Mouse (Mus musculus) lung, postnatal 0 days (tissue): Measurements from ENCODE around the gene Klre1. TPM values are rescaled to one million over a fixed set of nuclear protein-coding genes. Genes with fewer than 3 reads are reported as not detected.

Experiments used
- ATAC-seq: fragments of 200-750 bp; cut with Nextera tagmentation; 2 replicates; pipeline ENCODE4 v1.8.0; 2017; ENCODE audit warnings: moderate library complexity
- DNase-seq: peaks from one replicate; pipeline ENCODE4 v3.0.0-alpha.2; 2016; ENCODE audit warnings: low spot score
- H3K27ac ChIP-seq: fragments of 300-500 bp; sonication (generic); 2 replicates; pipeline ENCODE4 v1.5.1; 2014; ENCODE audit warnings: antibody characterized with exemption, mild to moderate bottlenecking, low read length, mixed read lengths
- H3K27me3 ChIP-seq: fragments of 300-500 bp; sonication (generic); replicated peaks from 2 replicates; pipeline ENCODE4 v1.6.1; 2014; ENCODE audit warnings: low read length, mixed read lengths; ENCODE audit not compliant: insufficient read depth
- H3K36me3 ChIP-seq: fragments of 300-500 bp; sonication (generic); 2 replicates; pipeline ENCODE4 v1.6.1; 2014; ENCODE audit warnings: low read length, mixed read lengths; ENCODE audit not compliant: insufficient read depth
- H3K4me1 ChIP-seq: fragments of 300-500 bp; sonication (generic); 2 replicates; pipeline ENCODE4 v1.6.1; 2014; ENCODE audit warnings: antibody characterized with exemption, low read depth, low read length, mixed read lengths; ENCODE audit not compliant: insufficient read depth
- H3K4me2 ChIP-seq: fragments of 300-500 bp; sonication (generic); replicated peaks from 2 replicates; pipeline ENCODE4 v1.6.1; 2014; ENCODE audit warnings: low read depth, mild to moderate bottlenecking, low read length, moderate library complexity, mixed read lengths
- H3K4me3 ChIP-seq: fragments of 300-500 bp; sonication (generic); 2 replicates; pipeline ENCODE4 v1.5.1; 2014; ENCODE audit warnings: low read depth, low read length
- H3K9ac ChIP-seq: fragments of 300-500 bp; sonication (generic); replicated peaks from 2 replicates; pipeline ENCODE4 v1.6.1; 2014; ENCODE audit warnings: low read depth, mild to moderate bottlenecking
- H3K9me3 ChIP-seq: fragments of 300-500 bp; sonication (generic); 2 replicates; pipeline ENCODE4 v1.6.1; 2016; ENCODE audit warnings: low read length, mixed read lengths
- CTCF ChIP-seq: IDR thresholded peaks from 2 replicates; pipeline ENCODE4 v1.5.1; 2016; ENCODE audit warnings: antibody characterized with exemption, mild to moderate bottlenecking
- EP300 ChIP-seq: IDR thresholded peaks from 2 replicates; pipeline ENCODE4 v1.6.1; 2016; ENCODE audit warnings: antibody characterized with exemption, mild to moderate bottlenecking, control low read depth
- WGBS: fragments of 180-500 bp; shearing (Covaris S2); extraction: QIAGEN DNeasy Blood & Tissue Kit; methylation state at CpG from one replicate; pipeline ENCODE4 v1.1.7; 2014; 5-methylcytosine and 5-hydroxymethylcytosine counted together
- polyA plus RNA-seq: library from polyadenylated mRNA; unstranded; fragments of >200 nt; fragmentation: Nextera tagmentation; extraction: Ambion mirVana; gene quantifications from 2 replicates; pipeline ENCODE4 v1.2.1, GENCODE M21; 2015

Gene Klre1
- polyA plus RNA-seq, 1 experiment from 2014 or later: 0.08 TPM

GRCm38 (mm10) chr6:129534627-129535190, 43.0 kb upstream of the Klre1 start:
- ATAC-seq (peak; percentile 49), DNase-seq (peak; percentile 59)
- 23% methylated on average over 4 of the region's 4 CpGs for WGBS
- Histone ChIP-seq H3K4me1 (peaks cover 14% of the 10 kb centered on the region; the same call in 1 of the 2 replicates), H3K9ac (no peak overlapping the region), H3K27ac (0 out of 2 replicates have a peak overlapping the region, but pooled peaks have one; percentile 43), H3K4me2 (peak overlapping the region; percentile 79), H3K27me3 (no peaks in the 10 kb centered on the region), H3K9me3 (no peaks in the 10 kb centered on the region), H3K4me3 (peak overlapping the region; percentile 86), H3K36me3 (peaks cover 12% of the 10 kb centered on the region)
- TF ChIP-seq EP300 (no peak), CTCF (no peak)

GRCm38 (mm10) chr6:129535723-129536122, 42.0 kb upstream of the Klre1 start:
- Histone ChIP-seq H3K9me3 (no peaks in the 10 kb centered on the region), H3K27ac (no peak overlapping the region), H3K36me3 (peaks cover 21% of the 10 kb centered on the region), H3K9ac (0 out of 2 replicates have a peak overlapping the region, but pooled peaks have one; percentile 12), H3K4me1 (peaks cover 14% of the 10 kb centered on the region; the same call in 1 of the 2 replicates), H3K27me3 (no peaks in the 10 kb centered on the region), H3K4me3 (no peak overlapping the region), H3K4me2 (peak overlapping the region; percentile 79)
- WGBS: 33% methylated on average over 4 of the region's 4 CpGs
- peak; percentile 45 for DNase-seq
- ATAC-seq: no peak
- no peak for TF ChIP-seq EP300
- no peak for TF ChIP-seq CTCF

- no peak for TF ChIP-seq EP300
- TF ChIP-seq CTCF: no peak
- H3K4me2 ChIP-seq: no peak overlapping the region
- H3K4me1 ChIP-seq: peaks cover 14% of the 10 kb centered on the region; the same call in 1 of the 2 replicates
- H3K9me3 ChIP-seq: no peaks in the 10 kb centered on the region
- H3K27me3 ChIP-seq: no peaks in the 10 kb centered on the region
- 83% methylated on average over 6 of the region's 6 CpGs for WGBS
- H3K9ac ChIP-seq: no peak overlapping the region
- DNase-seq: no peak
- no peak overlapping the region for H3K4me3 ChIP-seq
- peaks cover 32% of the 10 kb centered on the region for H3K36me3 ChIP-seq
- ATAC-seq: no peak
- no peak overlapping the region for H3K27ac ChIP-seq
Observed at GRCm38 (mm10) chr6:129538555-129538954, 39.1 kb upstream of the Klre1 start.

- H3K9me3 ChIP-seq: no peaks in the 10 kb centered on the region
- 81% methylated on average over 9 of the region's 9 CpGs for WGBS
- ATAC-seq: no peak
Observed at GRCm38 (mm10) chr6:129541931-129542330, 35.8 kb upstream of the Klre1 start.

GRCm38 (mm10) chr6:129542540-129542939, 35.2 kb upstream of the Klre1 start:
- Histone ChIP-seq H3K27me3 (no peaks in the 10 kb centered on the region), H3K27ac (no peak overlapping the region), H3K4me2 (no peak overlapping the region), H3K9me3 (no peaks in the 10 kb centered on the region), H3K4me3 (no peak overlapping the region), H3K9ac (no peak overlapping the region), H3K36me3 (peaks cover 32% of the 10 kb centered on the region), H3K4me1 (no peaks in the 10 kb centered on the region; the same call in 1 of the 2 replicates)
- 88% methylated on average over 3 of the region's 3 CpGs for WGBS
- DNase-seq: no peak
- TF ChIP-seq CTCF (no peak), EP300 (no peak)
- no peak for ATAC-seq

More at GRCm38 (mm10) chr6:129541931-129542330, 35.8 kb upstream of the Klre1 start:
- Histone ChIP-seq H3K4me1 (no peaks in the 10 kb centered on the region; the same call in 1 of the 2 replicates), H3K27me3 (no peaks in the 10 kb centered on the region), H3K36me3 (peaks cover 32% of the 10 kb centered on the region), H3K4me3 (no peak overlapping the region), H3K9ac (no peak overlapping the region), H3K27ac (no peak overlapping the region), H3K4me2 (no peak overlapping the region)
- TF ChIP-seq EP300: no peak
- TF ChIP-seq CTCF: no peak
- no peak for DNase-seq

GRCm38 (mm10) chr6:129543709-129544606, 33.7 kb upstream of the Klre1 start:
- H3K4me2 ChIP-seq: no peak overlapping the region
- no peaks in the 10 kb centered on the region for H3K9me3 ChIP-seq
- WGBS: 55% methylated on average over 6 of the region's 6 CpGs
- H3K27me3 ChIP-seq: no peaks in the 10 kb centered on the region
- no peaks in the 10 kb centered on the region; the same call in 1 of the 2 replicates for H3K4me1 ChIP-seq
- H3K9ac ChIP-seq: no peak overlapping the region
- DNase-seq (peak; percentile 59), ATAC-seq (peak; percentile 68)
- H3K36me3 ChIP-seq: peaks cover 24% of the 10 kb centered on the region
- H3K27ac ChIP-seq: no peak overlapping the region
- no peak overlapping the region for H3K4me3 ChIP-seq
- TF ChIP-seq CTCF (peak; percentile 96), EP300 (no peak)
